ENCODE assay signal across 10 mouse cellular contexts in genomic region chr5:35900401-35901225, GRCm38 (mm10). TPM values are rescaled to one million over a fixed set of nuclear protein-coding genes. Genes with fewer than 3 reads are reported as not detected.
DNase-seq lines count a peak whose midpoint lies in the region; ATAC-seq and TF ChIP-seq lines count a peak whose summit lies in the region.
"Had no signal": no experiment of that assay in that cellular context is flagged by ENCODE, and none has a peak within 500 bp of the region (broad histone marks: within the 10 kb centered on the region; RNA-seq: fewer than 3 reads in every experiment).

No protein-coding gene starts in this region.

- 8% methylated on average over 10 of the region's 10 CpGs for WGBS in heart, embryonic 10.5 days
- 25% methylated on average over 9 of the region's 10 CpGs for WGBS in midbrain, embryonic 12.5 days
- 15% methylated on average over 10 of the region's 10 CpGs for WGBS in midbrain, embryonic 15.5 days
- WGBS in kidney, embryonic 16.5 days, result 7% methylated on average over 10 of the region's 10 CpGs
- 10% methylated on average over 10 of the region's 10 CpGs for WGBS in stomach, embryonic 15.5 days

- H3K36me3 ChIP-seq in heart, embryonic 10.5 days, result no peaks in the 10 kb centered on the region
- no peaks in the 10 kb centered on the region for H3K36me3 ChIP-seq in midbrain, embryonic 12.5 days
- no peaks in the 10 kb centered on the region for H3K36me3 ChIP-seq in midbrain, embryonic 15.5 days (replicated peaks)
- no peaks in the 10 kb centered on the region for H3K36me3 ChIP-seq in kidney, embryonic 16.5 days (ENCODE audit: insufficient read depth, low read length)
- no peaks in the 10 kb centered on the region for H3K36me3 ChIP-seq in stomach, embryonic 15.5 days
- H3K36me3 ChIP-seq: forebrain, embryonic 12.5 days had no signal

- no peak overlapping the region for H3K9ac ChIP-seq in midbrain, embryonic 12.5 days (replicated peaks)
- no peak overlapping the region for H3K9ac ChIP-seq in midbrain, embryonic 15.5 days
- peak overlapping the region; percentile 14; the same call in 1 of the 2 replicates for H3K9ac ChIP-seq in kidney, embryonic 16.5 days (replicated peaks; ENCODE audit: low read length)
- no peak overlapping the region for H3K9ac ChIP-seq in stomach, embryonic 15.5 days
- H3K9ac ChIP-seq: forebrain, embryonic 12.5 days had no signal

- H3K4me3 ChIP-seq in heart, embryonic 10.5 days, result peak overlapping the region; percentile 36
- H3K4me3 ChIP-seq in midbrain, embryonic 12.5 days, result no peak overlapping the region
- no peak overlapping the region for H3K4me3 ChIP-seq in midbrain, embryonic 15.5 days
- peak overlapping the region; percentile 12; the same call in 1 of the 2 replicates for H3K4me3 ChIP-seq in kidney, embryonic 16.5 days (ENCODE audit: low read length)
- no peak overlapping the region for H3K4me3 ChIP-seq in stomach, embryonic 15.5 days (replicated peaks)
- no peak overlapping the region for H3K4me3 ChIP-seq in layer of hippocampus, adult 2 months
- H3K4me3 ChIP-seq: forebrain, embryonic 12.5 days had no signal

- no peaks in the 10 kb centered on the region for H3K9me3 ChIP-seq in heart, embryonic 10.5 days
- no peaks in the 10 kb centered on the region for H3K9me3 ChIP-seq in midbrain, embryonic 12.5 days
- no peaks in the 10 kb centered on the region for H3K9me3 ChIP-seq in midbrain, embryonic 15.5 days
- H3K9me3 ChIP-seq in kidney, embryonic 16.5 days (ENCODE audit: low read length), result no peaks in the 10 kb centered on the region
- no peaks in the 10 kb centered on the region for H3K9me3 ChIP-seq in stomach, embryonic 15.5 days
- H3K9me3 ChIP-seq: forebrain, embryonic 12.5 days had no signal

- DNase-seq in heart, embryonic 10.5 days (ENCODE audit: low spot score), result no peak
- no peak for DNase-seq in heart, adult 9 months (ENCODE audit: low spot score in 2 of 2)
- no peak for DNase-seq in right cerebral cortex, postnatal 4 days
- DNase-seq in layer of hippocampus, adult 2 months (ENCODE audit: low spot score in 2 of 2), result no peak
- DNase-seq: B cell, adult 2 months had no signal

- no peaks in the 10 kb centered on the region for H3K27me3 ChIP-seq in heart, embryonic 10.5 days (ENCODE audit: insufficient read depth, poor library complexity, severe bottlenecking)
- H3K27me3 ChIP-seq in midbrain, embryonic 12.5 days, result no peaks in the 10 kb centered on the region
- no peaks in the 10 kb centered on the region for H3K27me3 ChIP-seq in midbrain, embryonic 15.5 days (replicated peaks)
- no peaks in the 10 kb centered on the region for H3K27me3 ChIP-seq in kidney, embryonic 16.5 days (ENCODE audit: insufficient read depth, low read length)
- no peaks in the 10 kb centered on the region for H3K27me3 ChIP-seq in stomach, embryonic 15.5 days (replicated peaks)
- H3K27me3 ChIP-seq: forebrain, embryonic 12.5 days had no signal

- H3K4me1 ChIP-seq in heart, embryonic 10.5 days, result peaks cover 82% of the 10 kb centered on the region
- H3K4me1 ChIP-seq in midbrain, embryonic 12.5 days, result peaks cover 69% of the 10 kb centered on the region
- H3K4me1 ChIP-seq in midbrain, embryonic 15.5 days, result peaks cover 72% of the 10 kb centered on the region
- peaks cover 77% of the 10 kb centered on the region for H3K4me1 ChIP-seq in kidney, embryonic 16.5 days (ENCODE audit: insufficient read depth, low read length)
- H3K4me1 ChIP-seq in stomach, embryonic 15.5 days, result peaks cover 24% of the 10 kb centered on the region

- no peak for ATAC-seq in midbrain, embryonic 12.5 days (ENCODE audit: low FRiP score, low read depth)
- no peak for ATAC-seq in midbrain, embryonic 15.5 days (replicated peaks)
- ATAC-seq in kidney, embryonic 16.5 days (ENCODE audit: low FRiP score, low TSS enrichment), result peak; percentile 76
- no peak for ATAC-seq in stomach, embryonic 15.5 days (ENCODE audit: insufficient read depth, low FRiP score, low read depth)

- H3K4me2 ChIP-seq in midbrain, embryonic 12.5 days (replicated peaks), result peak overlapping the region; percentile 26; the same call in 1 of the 2 replicates
- H3K4me2 ChIP-seq in midbrain, embryonic 15.5 days, result no peak overlapping the region
- peak overlapping the region; percentile 35 for H3K4me2 ChIP-seq in kidney, embryonic 16.5 days (replicated peaks; ENCODE audit: low read depth, low read length)
- peak overlapping the region; percentile 21 for H3K4me2 ChIP-seq in stomach, embryonic 15.5 days
- H3K4me2 ChIP-seq: forebrain, embryonic 12.5 days had no signal

- peak overlapping the region; percentile 83 for H3K27ac ChIP-seq in heart, embryonic 10.5 days
- H3K27ac ChIP-seq in midbrain, embryonic 12.5 days (replicated peaks), result no peak overlapping the region; the same call in 1 of the 2 replicates
- H3K27ac ChIP-seq in midbrain, embryonic 15.5 days, result no peak overlapping the region
- H3K27ac ChIP-seq in kidney, embryonic 16.5 days (ENCODE audit: low read length), result peak overlapping the region; percentile 93
- H3K27ac ChIP-seq in stomach, embryonic 15.5 days, result peak overlapping the region; percentile 46; the same call in 1 of the 2 replicates
- no peak overlapping the region for H3K27ac ChIP-seq in layer of hippocampus, adult 2 months
- H3K27ac ChIP-seq: forebrain, embryonic 12.5 days had no signal

- no peak for TF ChIP-seq CTCF in layer of hippocampus, adult 2 months (conservative IDR thresholded peaks at IDR 0.05)

RNA-seq across cellular contexts. Expression of gene Afap1, which starts 7.5 kb away (rescaled TPM):
- 21.7 and 27.0 TPM in 2 replicates for polyA plus RNA-seq in heart, embryonic 10.5 days (2016; fragmentation: Nextera tagmentation; extraction: Ambion mirVana)
- 60.7 and 64.6 TPM in 2 replicates for polyA plus RNA-seq in midbrain, embryonic 12.5 days (2016; fragmentation: Nextera tagmentation; extraction: Ambion mirVana)
- polyA plus RNA-seq in midbrain, embryonic 15.5 days (2015; fragmentation: Nextera tagmentation; extraction: Ambion mirVana), result 71.1 and 76.9 TPM in 2 replicates
- 22.8 and 28.1 TPM in 2 replicates for polyA plus RNA-seq in kidney, embryonic 16.5 days (2015; fragmentation: Nextera tagmentation; extraction: Ambion mirVana)
- 18.2 and 20.9 TPM in 2 replicates for polyA plus RNA-seq in stomach, embryonic 15.5 days (2015; fragmentation: Nextera tagmentation; extraction: Ambion mirVana)
- total RNA-seq in layer of hippocampus, adult 2 months (2021), result 10 to 100 TPM; 25.9 to 30.4 TPM

Comparison
In these comparisons a context has a peak if more than half of its experiments do, and no peak if none do; other contexts are left out.
1. H3K27ac ChIP-seq: peak in heart, embryonic 10.5 days (single experiment), kidney, embryonic 16.5 days (single experiment) and stomach, embryonic 15.5 days (single experiment); none in midbrain, embryonic 12.5 days (single experiment), midbrain, embryonic 15.5 days (single experiment) and layer of hippocampus, adult 2 months (single experiment).
2. H3K4me3 ChIP-seq: peak in heart, embryonic 10.5 days (single experiment) and kidney, embryonic 16.5 days (single experiment); none in midbrain, embryonic 12.5 days (single experiment), midbrain, embryonic 15.5 days (single experiment), stomach, embryonic 15.5 days (single experiment) and layer of hippocampus, adult 2 months (single experiment).